Mouse (Mus musculus) gastrocnemius, postnatal 25 days (tissue): ENCODE data around the gene Gnaq. TPM values are rescaled to one million over a fixed set of nuclear protein-coding genes. Genes with fewer than 3 reads are reported as not detected.

Experiments used
- DNase-seq: peaks from one replicate; pipeline ENCODE4 v3.0.0; 2022
- total RNA-seq, 2 experiments: library from RNA; stranded (reverse); gene quantifications; 1 replicate in 1 of 2; 2 replicates in 1 of 2; pipeline ENCODE4 v1.2.3; 2021

Gnaq gene
- total RNA-seq, 2 experiments from 2014 or later: 11.6 to 11.8 TPM

- no peak for DNase-seq
Observed at GRCm38 (mm10) chr19:16198162-16198561, 65.5 kb downstream of the Gnaq start.

- no peak for DNase-seq
Observed at GRCm38 (mm10) chr19:16201356-16201755, 68.7 kb downstream of the Gnaq start.

GRCm38 (mm10) chr19:16204776-16205680 lies 72.4 kb downstream of the Gnaq start:
- no peak for DNase-seq

- DNase-seq: no peak
Observed at GRCm38 (mm10) chr19:16209616-16210015, 77.0 kb downstream of the Gnaq start.

- DNase-seq: peak; percentile 65
Observed at GRCm38 (mm10) chr19:16214946-16215345, 82.3 kb downstream of the Gnaq start.

- DNase-seq: no peak
Observed at GRCm38 (mm10) chr19:16215430-16216016, 82.9 kb downstream of the Gnaq start.

GRCm38 (mm10) chr19:16219978-16220377 lies 87.3 kb downstream of the Gnaq start:
- DNase-seq: no peak

- DNase-seq: no peak
Observed at GRCm38 (mm10) chr19:16222526-16222925, 89.9 kb downstream of the Gnaq start.

- no peak for DNase-seq
Observed at GRCm38 (mm10) chr19:16223126-16223525, 90.5 kb downstream of the Gnaq start.

GRCm38 (mm10) chr19:16224831-16225230 lies 92.2 kb downstream of the Gnaq start:
- no peak for DNase-seq

- no peak for DNase-seq
Observed at GRCm38 (mm10) chr19:16231584-16231983, 99.0 kb downstream of the Gnaq start.

GRCm38 (mm10) chr19:16235594-16235993 lies 103.0 kb downstream of the Gnaq start:
- DNase-seq: no peak

GRCm38 (mm10) chr19:16237034-16237433 lies 104.4 kb downstream of the Gnaq start:
- DNase-seq: no peak

- no peak for DNase-seq
Observed at GRCm38 (mm10) chr19:16238072-16238471, 105.4 kb downstream of the Gnaq start.

GRCm38 (mm10) chr19:16238512-16238911 lies 105.9 kb downstream of the Gnaq start:
- DNase-seq: no peak

- DNase-seq: no peak
Observed at GRCm38 (mm10) chr19:16242708-16243107, 110.1 kb downstream of the Gnaq start.

- DNase-seq: no peak
Observed at GRCm38 (mm10) chr19:16249025-16249424, 116.4 kb downstream of the Gnaq start.

GRCm38 (mm10) chr19:16250921-16251320 lies 118.3 kb downstream of the Gnaq start:
- no peak for DNase-seq

- DNase-seq: no peak
Observed at GRCm38 (mm10) chr19:16251819-16252218, 119.2 kb downstream of the Gnaq start.

- DNase-seq: no peak
Observed at GRCm38 (mm10) chr19:16252696-16253095, 120.1 kb downstream of the Gnaq start.

- no peak for DNase-seq
Observed at GRCm38 (mm10) chr19:16254881-16255280, 122.2 kb downstream of the Gnaq start.

- no peak for DNase-seq
Observed at GRCm38 (mm10) chr19:16255294-16255693, 122.7 kb downstream of the Gnaq start.

GRCm38 (mm10) chr19:16258766-16259355 lies 126.2 kb downstream of the Gnaq start:
- no peak for DNase-seq
